Mouse (Mus musculus): ENCODE results near the gene Tbccd1.
"Not testable (repeated sequence)": the region's sequence is repeated elsewhere in the genome, so short reads cannot be mapped to it uniquely, and the experiment has no call there.

The Tbccd1 gene

DNA sequence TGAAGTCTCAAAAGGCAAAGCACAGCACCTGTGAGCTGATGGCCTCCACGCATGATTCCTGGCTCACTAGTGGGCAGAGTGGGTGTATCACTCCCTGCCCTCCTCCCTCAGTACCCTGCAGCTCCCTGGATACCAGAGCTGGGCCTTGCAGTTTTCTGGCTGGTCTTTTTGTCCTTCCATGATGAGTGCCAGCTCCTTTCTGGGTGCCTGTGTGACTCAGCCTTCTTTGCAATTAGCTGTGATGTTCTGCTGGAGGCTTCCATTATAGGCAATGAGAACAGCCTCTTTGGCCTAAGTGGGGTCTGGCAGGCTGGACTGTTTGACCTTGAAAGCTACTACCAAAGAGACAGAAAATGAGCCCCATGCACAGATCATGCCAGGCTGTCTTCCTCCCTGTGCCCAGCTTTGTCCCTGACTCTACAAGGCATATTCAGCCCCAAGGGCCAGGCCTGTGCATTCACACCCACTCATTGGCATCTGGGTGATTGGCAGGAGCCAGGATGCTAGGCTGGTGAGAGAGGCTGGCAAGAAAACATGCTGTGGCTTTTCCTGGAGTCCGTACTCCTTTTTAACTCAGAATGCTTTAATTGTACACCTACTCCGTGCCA is 78.1 kb downstream of the Tbccd1 start:
- no peak for DNase-seq (ENCODE audit: low read depth)

DNA sequence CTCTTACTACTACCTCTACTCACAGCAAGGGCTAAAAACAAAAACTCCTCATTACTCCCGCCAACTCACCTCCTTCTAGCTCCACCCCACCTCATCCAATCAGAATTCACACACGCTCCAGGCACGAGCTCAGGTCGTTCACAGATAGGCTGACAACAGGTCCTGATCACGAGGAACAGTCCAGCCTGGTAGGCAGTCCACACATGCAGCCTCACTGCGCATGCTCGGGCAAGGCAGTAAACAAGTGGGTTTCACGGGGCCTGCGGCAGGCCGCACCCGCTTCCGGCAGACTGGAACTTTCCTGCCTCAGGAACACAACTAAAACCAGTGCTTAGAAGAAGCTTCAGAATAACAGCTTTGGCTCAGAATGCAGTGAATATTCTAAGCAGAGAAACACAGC is 79.2 kb downstream of the Tbccd1 start:
- DNase-seq (ENCODE audit: low read depth), result not testable (repeated sequence)

GRCm38 (mm10) chr16:22775471-22775985 is 81.9 kb downstream of the Tbccd1 start:
- DNase-seq (ENCODE audit: low read depth), result no peak

DNA sequence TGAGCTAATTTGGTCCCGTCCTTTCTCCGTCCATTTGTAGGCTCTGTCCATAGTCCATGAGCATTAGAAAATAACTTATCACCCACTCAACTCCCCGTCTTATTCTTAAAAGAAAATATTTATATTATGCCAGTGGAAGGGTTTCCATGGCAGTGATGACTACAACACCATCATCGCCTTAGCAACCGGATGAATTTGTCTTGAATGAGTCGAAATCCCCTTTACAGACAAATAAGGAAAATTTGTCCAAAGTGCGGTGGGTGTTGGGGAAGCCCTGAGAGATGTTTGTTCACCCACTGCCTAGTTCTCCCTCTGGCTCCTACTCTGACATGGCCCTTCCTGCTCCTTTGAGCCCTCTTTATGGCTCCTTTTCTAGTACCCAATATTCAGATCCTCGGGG is 88.8 kb downstream of the Tbccd1 start:
- DNase-seq (ENCODE audit: low read depth), result no peak

DNA sequence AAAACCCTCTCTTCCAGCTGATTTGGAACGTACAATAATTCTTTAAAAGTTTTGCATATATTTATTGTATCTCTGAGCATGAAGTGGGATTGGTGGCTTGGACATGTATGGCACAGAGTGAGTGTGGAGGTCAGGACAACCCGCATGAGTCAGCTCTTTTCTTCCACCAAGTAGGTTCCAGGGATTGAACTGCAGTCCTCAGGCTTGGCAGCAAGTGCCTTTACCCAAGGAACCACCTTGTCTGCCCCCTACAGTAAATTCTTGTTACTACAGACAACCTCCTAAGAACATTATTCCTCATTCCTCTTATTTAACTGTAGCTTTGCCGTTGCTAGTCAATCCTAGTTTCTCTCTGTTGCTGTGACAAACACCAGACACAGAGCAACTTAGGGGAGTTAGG is 90.1 kb downstream of the Tbccd1 start:
- DNase-seq (ENCODE audit: low read depth), result no peak

DNA sequence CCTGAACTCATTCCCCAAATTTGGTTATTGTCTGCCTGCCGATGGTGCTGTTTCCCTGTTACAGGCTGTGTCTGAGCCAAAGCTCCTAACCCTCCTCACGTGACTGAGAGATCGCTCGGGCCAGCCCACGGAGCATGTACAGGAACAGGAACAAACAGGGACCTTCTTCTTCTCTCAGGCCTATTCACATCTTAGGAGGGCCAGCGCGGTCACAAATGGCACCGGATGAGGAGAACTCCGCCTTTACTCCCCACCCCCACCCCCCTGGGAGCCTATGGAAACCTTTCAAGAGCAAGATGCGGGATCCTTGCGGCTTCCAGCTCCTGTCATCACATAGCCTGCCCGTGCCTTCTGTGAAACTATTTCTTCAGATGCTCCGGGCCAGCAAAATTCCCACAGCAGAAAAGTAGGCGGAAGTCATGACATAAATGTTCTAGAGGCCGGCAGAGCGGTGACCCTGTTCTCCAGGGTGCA is 90.7 kb downstream of the Tbccd1 start:
- DNase-seq (ENCODE audit: low read depth), result no peak

DNA sequence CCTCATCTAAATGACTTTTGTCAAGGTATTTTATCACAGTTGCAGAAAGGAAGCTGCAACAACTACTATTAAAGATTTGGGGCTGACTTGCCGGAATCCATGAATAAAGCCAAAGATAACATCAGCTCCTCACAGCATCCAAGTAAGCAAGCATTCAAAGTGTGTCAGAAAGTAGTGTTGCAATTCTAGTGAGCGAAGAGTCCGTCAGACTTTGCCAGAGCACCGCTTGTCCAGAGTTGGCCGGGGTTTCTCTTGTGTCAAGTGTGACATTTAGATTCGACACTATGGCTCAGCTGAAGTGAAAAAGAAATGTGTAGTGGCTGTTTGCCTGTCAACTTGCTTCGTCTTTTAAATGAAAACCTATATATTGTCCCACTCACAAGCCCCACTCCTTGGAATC is 91.9 kb downstream of the Tbccd1 start:
- no peak for DNase-seq (ENCODE audit: low read depth)

Data from c-Kit-positive CD71-positive TER-119-negative erythroid progenitor cells, embryonic 14.5 days (primary cell).